Mouse (Mus musculus): ENCODE data around the gene Gnpnat1. TPM values are rescaled to one million over a fixed set of nuclear protein-coding genes. Genes with fewer than 3 reads are reported as not detected.
A peak's percentile ranks its signal among the peaks of the same experiment; 100 is the strongest.
"Not testable (repeated sequence)": the region's sequence is repeated elsewhere in the genome, so short reads cannot be mapped to it uniquely, and the experiment has no call there.

Gnpnat1 gene
- 10 to 100 TPM; 11.5 to 14.8 TPM for total RNA-seq (2021)
- long read RNA-seq, experiment 1, transcript Gnpnat1-201 (6 exons, 2,788 nt): major isoform, 18 of 20 reads
- long read RNA-seq, experiment 1, partial matches to known transcripts: 0 of 20 reads
- long read RNA-seq, experiment 1, other reads (novel, unspliced or antisense): 2 of 20 reads
- long read RNA-seq, experiment 2, transcript Gnpnat1-201 (6 exons, 2,788 nt): major isoform, 19 of 20 reads
- long read RNA-seq, experiment 2, partial matches to known transcripts: 0 of 20 reads
- long read RNA-seq, experiment 2, other reads (novel, unspliced or antisense): 1 of 20 reads

GRCm38 (mm10) chr14:45404813-45405212 lies at the start of gene Gnpnat1:
Gene Gnpnat1 (minus strand): TSS chr14:45404913.
- not testable (repeated sequence) for DNase-seq

GRCm38 (mm10) chr14:45453538-45454233 lies 49.0 kb upstream of the Gnpnat1 start:
- DNase-seq: no peak

- no peak for DNase-seq
Observed at GRCm38 (mm10) chr14:45452861-45453512, 48.3 kb upstream of the Gnpnat1 start.

GRCm38 (mm10) chr14:45452148-45452547 lies 47.4 kb upstream of the Gnpnat1 start:
- DNase-seq: no peak

- no peak for DNase-seq
Observed at GRCm38 (mm10) chr14:45451090-45451489, 46.4 kb upstream of the Gnpnat1 start.

GRCm38 (mm10) chr14:45446777-45447176 lies 42.1 kb upstream of the Gnpnat1 start:
- DNase-seq: no peak

- DNase-seq: no peak
Observed at GRCm38 (mm10) chr14:45445445-45445844, 40.7 kb upstream of the Gnpnat1 start.

GRCm38 (mm10) chr14:45444870-45445269 lies 40.2 kb upstream of the Gnpnat1 start:
- no peak for DNase-seq

- DNase-seq: no peak
Observed at GRCm38 (mm10) chr14:45442781-45443560, 38.3 kb upstream of the Gnpnat1 start.

GRCm38 (mm10) chr14:45441291-45441690 lies 36.6 kb upstream of the Gnpnat1 start:
- no peak for DNase-seq

- DNase-seq: no peak
Observed at GRCm38 (mm10) chr14:45439387-45439786, 34.7 kb upstream of the Gnpnat1 start.

- no peak for DNase-seq
Observed at GRCm38 (mm10) chr14:45438931-45439275, 34.2 kb upstream of the Gnpnat1 start.

- DNase-seq: no peak
Observed at GRCm38 (mm10) chr14:45438250-45438930, 33.7 kb upstream of the Gnpnat1 start.

GRCm38 (mm10) chr14:45434220-45434619 lies 29.5 kb upstream of the Gnpnat1 start:
- DNase-seq: no peak

GRCm38 (mm10) chr14:45432003-45432402 lies 27.3 kb upstream of the Gnpnat1 start:
- no peak for DNase-seq

GRCm38 (mm10) chr14:45430066-45430842 lies 25.5 kb upstream of the Gnpnat1 start:
- no peak for DNase-seq

- DNase-seq: no peak
Observed at GRCm38 (mm10) chr14:45423220-45423619, 18.5 kb upstream of the Gnpnat1 start.

- peak; percentile 14 for DNase-seq
Observed at GRCm38 (mm10) chr14:45422371-45422770, 17.7 kb upstream of the Gnpnat1 start.

GRCm38 (mm10) chr14:45419323-45419722 lies 14.6 kb upstream of the Gnpnat1 start:
- no peak for DNase-seq

- no peak for DNase-seq
Observed at GRCm38 (mm10) chr14:45418553-45418952, 13.8 kb upstream of the Gnpnat1 start.

GRCm38 (mm10) chr14:45416265-45416664 lies 11.6 kb upstream of the Gnpnat1 start:
- DNase-seq: no peak
